ENCODE assay signal across 20 mouse cellular contexts in the genomic region with DNA sequence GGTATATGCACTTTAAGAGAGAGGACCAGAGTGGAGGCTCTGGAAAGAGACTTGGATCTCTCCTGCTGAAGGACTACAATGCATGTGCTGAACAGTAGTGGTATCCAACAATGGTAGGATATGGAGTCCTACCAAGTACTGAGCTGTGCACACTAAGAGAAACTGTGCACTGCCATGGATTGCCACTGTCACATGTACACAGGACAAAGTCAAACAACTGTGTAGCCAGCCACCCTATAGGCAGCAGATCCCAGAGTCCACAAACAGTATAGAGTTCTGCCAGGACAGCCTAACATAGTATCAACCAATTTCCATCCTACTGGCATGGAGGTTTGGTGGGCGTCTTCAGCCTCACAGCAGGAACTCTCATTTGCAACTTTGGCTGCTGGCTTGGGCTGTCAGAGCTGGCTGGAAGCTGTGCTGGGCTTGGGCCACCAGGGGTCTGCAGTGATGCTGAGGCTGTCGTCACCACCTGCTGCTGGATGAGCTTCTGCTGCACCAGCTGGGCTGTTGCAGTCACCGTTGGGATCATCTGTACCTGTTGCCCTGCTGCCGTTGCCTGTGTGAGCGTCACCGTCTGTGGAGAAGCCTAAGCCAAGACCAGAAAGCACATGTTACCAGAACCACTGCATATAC. TPM values are rescaled to one million over a fixed set of nuclear protein-coding genes. Genes with fewer than 3 reads are reported as not detected.
A peak's percentile ranks its signal among the peaks of the same experiment; 100 is the strongest.
DNase-seq lines count a peak whose midpoint lies in the region; ATAC-seq and TF ChIP-seq lines count a peak whose summit lies in the region.
"Had no signal": no experiment of that assay in that cellular context is flagged by ENCODE, and none has a peak within 500 bp of the region (broad histone marks: within the 10 kb centered on the region; RNA-seq: fewer than 3 reads in every experiment).

No protein-coding gene starts in this region.

- TF ChIP-seq EP300 in MEL (IDR thresholded peaks at IDR 0.05; ENCODE audit: low read depth in 1 of 2, low read length in 2 of 2), result no peak

- H3ac ChIP-seq in myocyte (ENCODE audit: control insufficient read depth, insufficient read length), result no peak overlapping the region

- no peak overlapping the region for H3K4me3 ChIP-seq in layer of hippocampus, adult 2 months
- H3K4me3 ChIP-seq in MEL (ENCODE audit: control insufficient read depth in 1 of 2, insufficient read depth in 1 of 2, low read depth in 2 of 2, low read length in 2 of 2), result no peak overlapping the region
- no peak overlapping the region for H3K4me3 ChIP-seq in liver, embryonic 12.5 days
- no peak overlapping the region for H3K4me3 ChIP-seq in myocyte
- H3K4me3 ChIP-seq: embryonic facial prominence, embryonic 13.5 days; forebrain, embryonic 15.5 days; heart, embryonic 13.5 days; hindbrain, embryonic 15.5 days; kidney, embryonic 15.5 days; midbrain, embryonic 15.5 days had no signal

- peak; percentile 47 for ATAC-seq in liver, embryonic 12.5 days
- no peak for ATAC-seq in activated CD4-positive, CD25-positive, alpha-beta regulatory T cell, adult 4 months
- ATAC-seq: forebrain, embryonic 15.5 days; intestine, postnatal 0 days; midbrain, embryonic 15.5 days had no signal

- DNase-seq in layer of hippocampus, adult 2 months (ENCODE audit: low spot score in 2 of 2), result no peak
- DNase-seq in layer of hippocampus, adult 9-10 months (ENCODE audit: low spot score), result no peak
- DNase-seq in MEL (ENCODE audit: low read depth, low spot score), result no peak
- no peak for DNase-seq in heart, postnatal 4 days
- no peak for DNase-seq in urinary bladder, adult 2 months (ENCODE audit: low spot score)
- DNase-seq: cerebellum, adult 9-11 months; layer of hippocampus, postnatal 36 days; lung, postnatal 14 days; right cerebral cortex, adult 18-20 months; thymus, postnatal 36 days had no signal

- 81% methylated on average over 6 of the region's 6 CpGs for WGBS in liver, embryonic 12.5 days (ENCODE audit: insufficient replicate concordance)

- H3K36me3 ChIP-seq in MEL (ENCODE audit: control insufficient read depth in 1 of 2, insufficient read depth in 2 of 2, low read length in 2 of 2) (peaks cover 2 to 13% of the 10 kb centered on the region in 2 experiments; a peak in 2 of 4 replicates), myocyte (ENCODE audit: control insufficient read depth, insufficient read depth) (peaks cover 50% of the 10 kb centered on the region)
- peaks cover 96% of the 10 kb centered on the region for H3K36me3 ChIP-seq in liver, embryonic 12.5 days

- H3K9ac ChIP-seq in MEL (ENCODE audit: control insufficient read depth, low read depth, low read length, poor library complexity, severe bottlenecking), result no peak overlapping the region
- no peak overlapping the region for H3K9ac ChIP-seq in liver, embryonic 12.5 days
- H3K9ac ChIP-seq: embryonic facial prominence, embryonic 13.5 days; forebrain, embryonic 15.5 days; heart, embryonic 13.5 days; hindbrain, embryonic 15.5 days; kidney, embryonic 15.5 days; midbrain, embryonic 15.5 days had no signal

- TF ChIP-seq POLR2A in MEL (IDR thresholded peaks at IDR 0.05; ENCODE audit: control insufficient read depth in 1 of 2, insufficient read depth in 1 of 2, low read depth in 1 of 2, low read length in 2 of 2, poor library complexity in 1 of 2) (no peak), myocyte (IDR thresholded peaks at IDR 0.05; ENCODE audit: insufficient read length, low read depth) (peak; percentile 31)

- H3K27me3 ChIP-seq in MEL (ENCODE audit: control insufficient read depth in 1 of 2, insufficient read depth in 2 of 2, low read length in 2 of 2) (no peaks in the 10 kb centered on the region), myocyte (ENCODE audit: control insufficient read depth, insufficient read depth, insufficient read length) (no peaks in the 10 kb centered on the region)
- H3K27me3 ChIP-seq in liver, embryonic 12.5 days (replicated peaks), result no peaks in the 10 kb centered on the region
- H3K27me3 ChIP-seq: embryonic facial prominence, embryonic 13.5 days; forebrain, embryonic 15.5 days; heart, embryonic 13.5 days; hindbrain, embryonic 15.5 days; kidney, embryonic 15.5 days; midbrain, embryonic 15.5 days had no signal

- TF ChIP-seq RAD21 in MEL (IDR thresholded peaks at IDR 0.05; ENCODE audit: low read depth, low read length), result no peak

- no peaks in the 10 kb centered on the region for H3K4me1 ChIP-seq in MEL (ENCODE audit: control insufficient read depth in 1 of 2, insufficient read depth in 2 of 2, low read length in 2 of 2)
- H3K4me1 ChIP-seq in liver, embryonic 12.5 days, result no peaks in the 10 kb centered on the region
- H3K4me1 ChIP-seq: embryonic facial prominence, embryonic 13.5 days; forebrain, embryonic 15.5 days; heart, embryonic 13.5 days; hindbrain, embryonic 15.5 days; kidney, embryonic 15.5 days; midbrain, embryonic 15.5 days had no signal

- H3K27ac ChIP-seq in layer of hippocampus, adult 2 months, result peak overlapping the region; percentile 10; the same call in 1 of the 2 replicates
- H3K27ac ChIP-seq in MEL (ENCODE audit: control insufficient read depth, low read depth, low read length), result no peak overlapping the region
- no peak overlapping the region for H3K27ac ChIP-seq in liver, embryonic 12.5 days
- H3K27ac ChIP-seq: embryonic facial prominence, embryonic 13.5 days; forebrain, embryonic 15.5 days; heart, embryonic 13.5 days; hindbrain, embryonic 15.5 days; kidney, embryonic 15.5 days; midbrain, embryonic 15.5 days had no signal

- no peaks in the 10 kb centered on the region for H3K9me3 ChIP-seq in MEL (replicated peaks; ENCODE audit: insufficient read depth, low read length)
- no peaks in the 10 kb centered on the region for H3K9me3 ChIP-seq in liver, embryonic 12.5 days (replicated peaks)
- H3K9me3 ChIP-seq: embryonic facial prominence, embryonic 13.5 days; forebrain, embryonic 15.5 days; heart, embryonic 13.5 days; hindbrain, embryonic 15.5 days; kidney, embryonic 15.5 days; midbrain, embryonic 15.5 days had no signal

- no peak overlapping the region for H3K4me2 ChIP-seq in liver, embryonic 12.5 days
- H3K4me2 ChIP-seq in myocyte (ENCODE audit: low read depth), result no peak overlapping the region
- H3K4me2 ChIP-seq: embryonic facial prominence, embryonic 13.5 days; forebrain, embryonic 15.5 days; heart, embryonic 13.5 days; hindbrain, embryonic 15.5 days; kidney, embryonic 15.5 days; midbrain, embryonic 15.5 days had no signal

- H3K79me2 ChIP-seq in MEL (ENCODE audit: control insufficient read depth, insufficient read depth, low read length, poor library complexity) (no peaks in the 10 kb centered on the region), myocyte (ENCODE audit: control insufficient read depth, insufficient read depth) (no peaks in the 10 kb centered on the region)

- TF ChIP-seq CTCF in layer of hippocampus, adult 2 months (conservative IDR thresholded peaks at IDR 0.05), result 0 out of 2 replicates have a peak, but pooled peaks have one; percentile 4
- no peak for TF ChIP-seq CTCF in MEL (IDR thresholded peaks at IDR 0.05 in 2 of 3, conservative IDR thresholded peaks at IDR 0.05 in 1 of 3; ENCODE audit: control insufficient read depth in 1 of 3, insufficient read depth in 1 of 3, low read depth in 2 of 3, low read length in 3 of 3, poor library complexity in 1 of 3, severe bottlenecking in 1 of 3)

TF ChIP-seq in MEL, 35 proteins besides CTCF, POLR2A, EP300 and RAD21:
- TF ChIP-seq GATA1 (IDR thresholded peaks at IDR 0.05; ENCODE audit: low read depth, low read length) (no peak), POLR2AphosphoS2 (IDR thresholded peaks at IDR 0.05; ENCODE audit: low read length) (peak; percentile 10; the same call in 1 of the 2 replicates), TCF12 (IDR thresholded peaks at IDR 0.05; ENCODE audit: low read depth, low read length) (no peak), ELF1 (IDR thresholded peaks at IDR 0.05; ENCODE audit: low read depth, low read length) (no peak), ZNF384 (IDR thresholded peaks at IDR 0.05; ENCODE audit: low read depth, low read length) (no peak), SMC3 (IDR thresholded peaks at IDR 0.05; ENCODE audit: low read depth, low read length) (no peak), TAL1 (IDR thresholded peaks at IDR 0.05; ENCODE audit: low read length) (no peak)
TF ChIP-seq in MEL: peak in this region for 1.

TF ChIP-seq in myocyte, 11 proteins besides CTCF, POLR2A, EP300 and RAD21 (continues in another document):
- no peak for TF ChIP-seq MYOD1 (IDR thresholded peaks at IDR 0.05; ENCODE audit: control insufficient read depth in 1 of 3, insufficient read length in 2 of 3, low read depth in 2 of 3)
- no peak for TF ChIP-seq USF1 (IDR thresholded peaks at IDR 0.05; ENCODE audit: low read depth)
- TF ChIP-seq SRF (IDR thresholded peaks at IDR 0.05; ENCODE audit: control insufficient read depth, insufficient read length, low read depth), result no peak
- TF ChIP-seq REST (IDR thresholded peaks at IDR 0.05; ENCODE audit: insufficient read depth, insufficient read length), result no peak
- no peak for TF ChIP-seq TCF3 (IDR thresholded peaks at IDR 0.05; ENCODE audit: insufficient read length, low read depth)
- TF ChIP-seq E2F4 (IDR thresholded peaks at IDR 0.05; ENCODE audit: insufficient read depth), result no peak
- TF ChIP-seq MYOG (IDR thresholded peaks at IDR 0.05; ENCODE audit: control insufficient read depth in 1 of 3, insufficient read depth in 1 of 3, insufficient read length in 2 of 3, low read depth in 2 of 3), result no peak
- no peak for TF ChIP-seq TCF12 (IDR thresholded peaks at IDR 0.05; ENCODE audit: insufficient read depth, poor library complexity, severe bottlenecking)

RNA-seq across cellular contexts. Expression of gene Ddx51, which starts 12.4 kb away (rescaled TPM):
- total RNA-seq in layer of hippocampus, adult 2 months (2021), result 10 to 100 TPM; 31.2 to 35.0 TPM
- total RNA-seq in MEL (2012; rRNA removed), result 11.6 and 16.3 TPM in 2 replicates
- polyA plus RNA-seq in MEL (2012; ENCODE audit: insufficient read depth in 1 of 2, insufficient read length in 2 of 2, low read depth in 1 of 2, low replicate concordance in 2 of 2, missing spikeins in 1 of 2) (100 to 1,000 TPM in 1 of 2 experiments, 10 to 100 TPM in 1; 52.9 to 285 TPM), myocyte (2012; fragmentation: generic; extraction: Trizol) (13.9 TPM)
- 30.2 and 36.3 TPM in 2 replicates for polyA plus RNA-seq in liver, embryonic 12.5 days (2016; fragmentation: Nextera tagmentation; extraction: Ambion mirVana)
- total RNA-seq in heart, postnatal 4 days (2021), result 10 to 100 TPM; 11.3 to 13.4 TPM
- polyA plus RNA-seq in activated CD4-positive, CD25-positive, alpha-beta regulatory T cell, adult 4 months (2017; shearing (Covaris generic)), result 1 to 10 TPM; 2.9 to 3.8 TPM
- 15.7 and 16.7 TPM in 2 replicates for polyA plus RNA-seq in urinary bladder, adult 2 months (2012; rRNA removed)

RNA-seq across cellular contexts. Expression of gene Noc4l, which starts 12.4 kb away (rescaled TPM):
- 10 to 100 TPM; 23.4 to 23.8 TPM for total RNA-seq in layer of hippocampus, adult 2 months (2021)
- 67.2 and 72.8 TPM in 2 replicates for total RNA-seq in MEL (2012; rRNA removed)
- 100 to 1,000 TPM in 1 of 2 experiments, not detected in 1; 181 TPM for polyA plus RNA-seq in MEL (2012; ENCODE audit: insufficient read depth in 1 of 2, insufficient read length in 2 of 2, low read depth in 1 of 2, low replicate concordance in 2 of 2, missing spikeins in 1 of 2)
- polyA plus RNA-seq in liver, embryonic 12.5 days (2016; fragmentation: Nextera tagmentation; extraction: Ambion mirVana), result 88.5 and 92.4 TPM in 2 replicates
- 42.5 TPM for polyA plus RNA-seq in myocyte (2012; fragmentation: generic; extraction: Trizol)
- 10 to 100 TPM; 19.3 to 21.0 TPM for total RNA-seq in heart, postnatal 4 days (2021)
- 10 to 100 TPM; 38.9 to 43.6 TPM for polyA plus RNA-seq in activated CD4-positive, CD25-positive, alpha-beta regulatory T cell, adult 4 months (2017; shearing (Covaris generic))
- polyA plus RNA-seq in urinary bladder, adult 2 months (2012; rRNA removed), result 26.8 and 31.1 TPM in 2 replicates
